Mouse (Mus musculus) heart, postnatal 0 days (tissue): ENCODE measurements around the gene Foxn3.

Source experiments
- CTCF ChIP-seq: IDR thresholded peaks from 2 replicates; pipeline ENCODE4 v1.5.1; 2016; ENCODE audit warnings: antibody characterized with exemption, control low read depth, low read depth
- EP300 ChIP-seq: IDR thresholded peaks from 2 replicates; pipeline ENCODE4 v1.6.1; 2016; ENCODE audit warnings: antibody characterized with exemption, low read depth

DNA sequence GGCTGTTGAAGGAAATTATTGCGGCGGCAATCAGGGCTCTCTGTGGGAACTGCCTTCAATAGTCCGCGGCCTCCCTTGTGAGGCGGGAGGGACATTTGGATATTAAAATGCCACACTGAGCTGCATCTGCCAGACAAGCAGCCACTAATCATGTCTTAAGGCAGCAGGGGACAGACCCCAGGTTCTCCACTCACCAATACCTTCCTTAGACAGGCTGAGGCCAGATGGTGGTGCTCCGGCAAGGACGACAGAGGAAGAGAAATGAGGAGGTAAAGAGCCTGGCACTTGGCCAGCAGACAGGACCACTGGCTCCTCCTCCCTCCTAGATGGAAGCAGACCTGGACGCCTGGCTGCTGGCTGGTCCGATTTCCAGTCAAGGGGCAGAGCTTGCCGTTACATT is 409.7 kb downstream of the Foxn3 start:
- TF ChIP-seq EP300 = no peak
- no peak for TF ChIP-seq CTCF
